Mouse (Mus musculus) limb, embryonic 10.5 days (tissue): ENCODE data around the gene Rnaseh2a. TPM values are rescaled to one million over a fixed set of nuclear protein-coding genes. Genes with fewer than 3 reads are reported as not detected.

Experiments
- DNase-seq: peaks from one replicate; pipeline ENCODE4 v3.0.0-alpha.2; 2017; ENCODE audit warnings: low spot score
- H3K27ac ChIP-seq: fragments of 300-500 bp; sonication (generic); 2 replicates; pipeline ENCODE4 v1.5.1; 2016; ENCODE audit warnings: mild to moderate bottlenecking
- H3K27me3 ChIP-seq: fragments of 300-500 bp; sonication (generic); 2 replicates; pipeline ENCODE4 v1.6.1; 2016; ENCODE audit warnings: low read depth, mild to moderate bottlenecking; ENCODE audit not compliant: poor library complexity, severe bottlenecking
- H3K36me3 ChIP-seq: fragments of 300-500 bp; sonication (generic); 2 replicates; pipeline ENCODE4 v1.6.1; 2016; ENCODE audit warnings: mild to moderate bottlenecking, moderate library complexity
- H3K4me1 ChIP-seq: fragments of 300-500 bp; sonication (generic); 2 replicates; pipeline ENCODE4 v1.6.1; 2016
- H3K4me3 ChIP-seq: fragments of 300-500 bp; sonication (generic); 2 replicates; pipeline ENCODE4 v1.5.1; 2016; ENCODE audit warnings: mild to moderate bottlenecking, moderate library complexity
- H3K9me3 ChIP-seq: fragments of 300-500 bp; sonication (generic); replicated peaks from 2 replicates; pipeline ENCODE4 v1.6.1; 2016; ENCODE audit warnings: mild to moderate bottlenecking
- WGBS: fragments of 180-500 bp; shearing (Covaris S2); methylation state at CpG from one replicate; pipeline ENCODE4 v1.1.7; 2016; 5-methylcytosine and 5-hydroxymethylcytosine counted together
- polyA plus RNA-seq: library from polyadenylated mRNA; unstranded; fragments of >200 nt; fragmentation: Nextera tagmentation; extraction: Ambion mirVana; gene quantifications from 2 replicates; pipeline ENCODE4 v1.2.1, GENCODE M21; 2016

Gene Rnaseh2a
- polyA plus RNA-seq, 1 experiment from 2014 or later, result 156 TPM

- no peaks in the 10 kb centered on the region for H3K9me3 ChIP-seq
- peaks cover 34% of the 10 kb centered on the region for H3K4me1 ChIP-seq
- H3K4me3 ChIP-seq, result no peak overlapping the region
- 83% methylated on average over 16 of the region's 16 CpGs for WGBS
- H3K27ac ChIP-seq, result no peak overlapping the region
- no peak for DNase-seq
- H3K36me3 ChIP-seq, result no peaks in the 10 kb centered on the region
- peaks cover 94% of the 10 kb centered on the region for H3K27me3 ChIP-seq
Measured at GRCm38 (mm10) chr8:84933767-84934559, 35.6 kb downstream of the Rnaseh2a start.

GRCm38 (mm10) chr8:84930582-84930981 is 39.0 kb downstream of the Rnaseh2a start:
- Histone ChIP-seq H3K27me3 (peaks cover 82% of the 10 kb centered on the region), H3K27ac (no peak overlapping the region), H3K4me1 (peaks cover 28% of the 10 kb centered on the region), H3K9me3 (no peaks in the 10 kb centered on the region), H3K4me3 (no peak overlapping the region), H3K36me3 (no peaks in the 10 kb centered on the region)
- no peak for DNase-seq
- WGBS, result 86% methylated on average over 13 of the region's 13 CpGs

GRCm38 (mm10) chr8:84928456-84929306 is 40.9 kb downstream of the Rnaseh2a start:
- Histone ChIP-seq H3K4me3 (peak overlapping the region; percentile 51), H3K27me3 (peaks cover 77% of the 10 kb centered on the region), H3K36me3 (no peaks in the 10 kb centered on the region), H3K9me3 (no peaks in the 10 kb centered on the region), H3K27ac (no peak overlapping the region), H3K4me1 (peaks cover 11% of the 10 kb centered on the region)
- DNase-seq, result peak; percentile 85
- 4% methylated on average over 48 of the region's 52 CpGs for whole genome bisulfite sequencing

GRCm38 (mm10) chr8:84927513-84927912 is 42.1 kb downstream of the Rnaseh2a start:
- peaks cover 74% of the 10 kb centered on the region for H3K27me3 ChIP-seq
- no peak overlapping the region for H3K4me3 ChIP-seq
- H3K9me3 ChIP-seq, result no peaks in the 10 kb centered on the region
- H3K36me3 ChIP-seq, result no peaks in the 10 kb centered on the region
- no peak overlapping the region for H3K27ac ChIP-seq
- no peak for DNase-seq
- WGBS, result 88% methylated on average over 1 of the region's 1 CpGs
- peaks cover 11% of the 10 kb centered on the region for H3K4me1 ChIP-seq

- DNase-seq, result no peak
- peaks cover 64% of the 10 kb centered on the region for H3K27me3 ChIP-seq
- peaks cover 11% of the 10 kb centered on the region for H3K4me1 ChIP-seq
- H3K9me3 ChIP-seq, result no peaks in the 10 kb centered on the region
- H3K27ac ChIP-seq, result no peak overlapping the region
- 71% methylated on average over 7 of the region's 7 CpGs for WGBS
- no peaks in the 10 kb centered on the region for H3K36me3 ChIP-seq
- no peak overlapping the region for H3K4me3 ChIP-seq
Measured at GRCm38 (mm10) chr8:84925557-84925956, 44.0 kb downstream of the Rnaseh2a start.

- Histone ChIP-seq H3K4me3 (no peak overlapping the region), H3K36me3 (no peaks in the 10 kb centered on the region), H3K4me1 (no peaks in the 10 kb centered on the region; the same call in 1 of the 2 replicates), H3K27ac (no peak overlapping the region), H3K27me3 (peaks cover 65% of the 10 kb centered on the region), H3K9me3 (no peaks in the 10 kb centered on the region)
- WGBS, result 86% methylated on average over 2 of the region's 2 CpGs
- no peak for DNase-seq
Measured at GRCm38 (mm10) chr8:84921596-84921995, 48.0 kb downstream of the Rnaseh2a start.

GRCm38 (mm10) chr8:84918646-84919045 is 50.9 kb downstream of the Rnaseh2a start:
- Histone ChIP-seq H3K4me3 (no peak overlapping the region), H3K4me1 (no peaks in the 10 kb centered on the region; the same call in 1 of the 2 replicates), H3K9me3 (no peaks in the 10 kb centered on the region), H3K36me3 (no peaks in the 10 kb centered on the region), H3K27me3 (peaks cover 79% of the 10 kb centered on the region), H3K27ac (no peak overlapping the region)
- no peak for DNase-seq
- 92% methylated on average over 15 of the region's 15 CpGs for WGBS

- no peak overlapping the region for H3K4me3 ChIP-seq
- 26% methylated on average over 20 of the region's 20 CpGs for WGBS
Measured at GRCm38 (mm10) chr8:84917781-84918180, 51.8 kb downstream of the Rnaseh2a start.

GRCm38 (mm10) chr8:84915269-84915668 is 54.3 kb downstream of the Rnaseh2a start:
- Histone ChIP-seq H3K4me1 (peaks cover 17% of the 10 kb centered on the region), H3K4me3 (no peak overlapping the region), H3K36me3 (0 out of 2 replicates have a peak, but pooled peaks cover 5% of the 10 kb centered on the region), H3K9me3 (no peaks in the 10 kb centered on the region), H3K27ac (no peak overlapping the region), H3K27me3 (peaks cover 99% of the 10 kb centered on the region)
- WGBS, result 88% methylated on average over 8 of the region's 8 CpGs
- no peak for DNase-seq

More at GRCm38 (mm10) chr8:84917781-84918180, 51.8 kb downstream of the Rnaseh2a start:
- H3K27me3 ChIP-seq, result peaks cover 85% of the 10 kb centered on the region
- no peak for DNase-seq
- no peaks in the 10 kb centered on the region for H3K36me3 ChIP-seq
- peaks cover 8% of the 10 kb centered on the region for H3K4me1 ChIP-seq
- H3K9me3 ChIP-seq, result no peaks in the 10 kb centered on the region
- H3K27ac ChIP-seq, result no peak overlapping the region

GRCm38 (mm10) chr8:84913960-84914359 is 55.6 kb downstream of the Rnaseh2a start:
- 38% methylated on average over 4 of the region's 4 CpGs for WGBS
- Histone ChIP-seq H3K9me3 (no peaks in the 10 kb centered on the region), H3K4me3 (no peak overlapping the region), H3K27ac (no peak overlapping the region), H3K36me3 (0 out of 2 replicates have a peak, but pooled peaks cover 5% of the 10 kb centered on the region), H3K27me3 (peaks cover 100% of the 10 kb centered on the region), H3K4me1 (peaks cover 28% of the 10 kb centered on the region)
- DNase-seq, result no peak

- 0 out of 2 replicates have a peak, but pooled peaks cover 5% of the 10 kb centered on the region for H3K36me3 ChIP-seq
- no peak for DNase-seq
- H3K9me3 ChIP-seq, result no peaks in the 10 kb centered on the region
- 19% methylated on average over 9 of the region's 9 CpGs for WGBS
- H3K4me1 ChIP-seq, result peaks cover 29% of the 10 kb centered on the region
- H3K4me3 ChIP-seq, result peak overlapping the region; percentile 52
- no peak overlapping the region for H3K27ac ChIP-seq
- peaks cover 100% of the 10 kb centered on the region for H3K27me3 ChIP-seq
Measured at GRCm38 (mm10) chr8:84913502-84913900, 56.1 kb downstream of the Rnaseh2a start.

- H3K4me3 ChIP-seq, result peak overlapping the region; percentile 52
- H3K27me3 ChIP-seq, result peaks cover 95% of the 10 kb centered on the region
- no peak overlapping the region for H3K27ac ChIP-seq
- no peaks in the 10 kb centered on the region for H3K9me3 ChIP-seq
- H3K4me1 ChIP-seq, result peaks cover 31% of the 10 kb centered on the region
- peak; percentile 78 for DNase-seq
- H3K36me3 ChIP-seq, result 0 out of 2 replicates have a peak, but pooled peaks cover 5% of the 10 kb centered on the region
- 2% methylated on average over 55 of the region's 55 CpGs for WGBS
Measured at GRCm38 (mm10) chr8:84912895-84913501, 56.6 kb downstream of the Rnaseh2a start.
